Comparison of ENCODE assay signal across 11 mouse cellular contexts in genomic region chr12:81822778-81823480, GRCm38 (mm10). TPM values are rescaled to one million over a fixed set of nuclear protein-coding genes. Genes with fewer than 3 reads are reported as not detected.
A peak's percentile ranks its signal among the peaks of the same experiment; 100 is the strongest.
DNase-seq lines count a peak whose midpoint lies in the region.
"Had no signal": no experiment of that assay in that cellular context is flagged by ENCODE, and none has a peak within 500 bp of the region (broad histone marks: within the 10 kb centered on the region; RNA-seq: fewer than 3 reads in every experiment).

No protein-coding gene starts in this region.

- intact Hi-C loops in gastrocnemius, postnatal 14 days (cut with DNase I; ENCODE audit: low total_unique reads): no loop called here

- peak; percentile 69 for DNase-seq in brain, adult 2 months (ENCODE audit: low read depth, low spot score)
- peak; percentile 68 to 75 for DNase-seq in cerebellum, adult 18-20 months
- DNase-seq in cerebellum, adult 9-11 months: peak; percentile 80
- peak; percentile 61 to 62 for DNase-seq in cerebellum, postnatal 36 days
- DNase-seq in gastrocnemius, postnatal 14 days: no peak
- no peak for DNase-seq in Muller cell, postnatal 12 days (ENCODE audit: inconsistent ontology term)
- no peak for DNase-seq in frontal cortex, postnatal 14 days (ENCODE audit: low spot score in 2 of 2)
- DNase-seq: gastrocnemius, postnatal 10 days; heart, adult 2 months; kidney, adult 2 months had no signal

RNA-seq across cellular contexts. Expression of gene Pcnx, which starts 36.9 kb away (rescaled TPM):
- total RNA-seq in gastrocnemius, postnatal 14 days (2021): 10 to 100 TPM; 36.0 to 37.4 TPM

RNA-seq across cellular contexts. Expression of gene Map3k9, which starts 42.0 kb away (rescaled TPM):
- under 1 TPM in 1 of 2 experiments, not detected in 1; 0.11 TPM for total RNA-seq in gastrocnemius, postnatal 14 days (2021)
- total RNA-seq: MEL had no signal

Comparison
In these comparisons a context has a peak if more than half of its experiments do, and no peak if none do; other contexts are left out.
1. DNase-seq: peak in brain, adult 2 months (single experiment), cerebellum, adult 18-20 months (2 of 2), cerebellum, adult 9-11 months (single experiment) and cerebellum, postnatal 36 days (2 of 2); none in gastrocnemius, postnatal 14 days (single experiment), Muller cell, postnatal 12 days (single experiment) and frontal cortex, postnatal 14 days (0 of 2).